Mouse (Mus musculus) liver, embryonic 14.5 days (tissue): ENCODE measurements around the gene Nav1. TPM values are rescaled to one million over a fixed set of nuclear protein-coding genes. Genes with fewer than 3 reads are reported as not detected.

Experiments
- ATAC-seq: fragments of 200-750 bp; cut with Nextera tagmentation; 2 replicates; pipeline ENCODE4 v1.8.0; 2017; ENCODE audit warnings: moderate number of reproducible peaks, mild to moderate bottlenecking, moderate library complexity; ENCODE audit not compliant: insufficient read depth
- DNase-seq, 3 experiments: peaks; one replicate each; pipeline ENCODE4 v3.0.0-alpha.2; 2012 to 2013; ENCODE audit warnings: low read depth in 3 of 3, low spot score in 3 of 3
- H3K27ac ChIP-seq: fragments of 300-500 bp; sonication (generic); 2 replicates; pipeline ENCODE4 v1.5.1; 2014; ENCODE audit warnings: moderate library complexity, mild to moderate bottlenecking, control low read depth, inconsistent platforms
- H3K27me3 ChIP-seq: fragments of 300-500 bp; sonication (generic); 2 replicates; pipeline ENCODE4 v1.6.1; 2014; ENCODE audit warnings: mild to moderate bottlenecking, low read length, moderate library complexity; ENCODE audit not compliant: control insufficient read depth, insufficient read depth
- H3K36me3 ChIP-seq: fragments of 300-500 bp; sonication (generic); replicated peaks from 2 replicates; pipeline ENCODE4 v1.6.1; 2014; ENCODE audit warnings: low read depth; ENCODE audit not compliant: control insufficient read depth, insufficient read depth
- H3K4me1 ChIP-seq, 2 experiments: fragments of 200-500 bp in 1 of 2; fragments of 300-500 bp in 1 of 2; sonication (generic) in 1 of 2; replicated peaks; 2 replicates each; pipeline ENCODE4 v1.6.1; 2012 to 2014; ENCODE audit warnings: antibody characterized with exemption in 1 of 2, inconsistent platforms in 1 of 2, low read length in 1 of 2; ENCODE audit not compliant: control insufficient read depth in 2 of 2, insufficient read depth in 2 of 2
- H3K4me2 ChIP-seq: fragments of 300-500 bp; sonication (generic); 2 replicates; pipeline ENCODE4 v1.6.1; 2014; ENCODE audit warnings: low read depth, mild to moderate bottlenecking, control low read depth, moderate library complexity
- H3K4me3 ChIP-seq, 2 experiments: fragments of 200-500 bp in 1 of 2; fragments of 300-500 bp in 1 of 2; sonication (generic) in 1 of 2; 2 replicates each; pipeline ENCODE4 v1.5.1; 2012 to 2014; ENCODE audit warnings: low read depth in 2 of 2, low read length in 2 of 2, mild to moderate bottlenecking in 2 of 2, control low read depth in 1 of 2, inconsistent platforms in 1 of 2, moderate library complexity in 1 of 2; ENCODE audit not compliant: insufficient read depth in 1 of 2
- H3K9ac ChIP-seq: fragments of 300-500 bp; sonication (generic); replicated peaks from 2 replicates; pipeline ENCODE4 v1.6.1; 2014; ENCODE audit warnings: mild to moderate bottlenecking, control low read depth, moderate library complexity
- H3K9me3 ChIP-seq: fragments of 300-500 bp; sonication (generic); 2 replicates; pipeline ENCODE4 v1.6.1; 2016; ENCODE audit warnings: low read length, mixed read lengths; ENCODE audit not compliant: control insufficient read depth
- CTCF ChIP-seq: IDR thresholded peaks from 2 replicates; pipeline ENCODE4 v1.5.1; 2016; ENCODE audit warnings: antibody characterized with exemption, low read depth, control low read depth
- EP300 ChIP-seq: IDR thresholded peaks from 2 replicates; pipeline ENCODE4 v1.6.1; 2016; ENCODE audit warnings: antibody characterized with exemption, low read depth
- WGBS: fragments of 180-500 bp; shearing (Covaris S2); extraction: QIAGEN DNeasy Blood & Tissue Kit; methylation state at CpG from one replicate; pipeline ENCODE4 v1.1.7; 2014; ENCODE audit not compliant: insufficient replicate concordance; 5-methylcytosine and 5-hydroxymethylcytosine counted together
- polyA plus RNA-seq, 2 experiments: library from polyadenylated mRNA; depleted of rRNA in 1 of 2; stranded (reverse) in 1 of 2; unstranded in 1 of 2; fragments of >200 nt; fragmentation: Nextera tagmentation in 1 of 2; extraction: Ambion mirVana in 1 of 2; gene quantifications; 2 replicates each; pipeline versions ENCODE4 v1.2.1 to v1.2.3; 2012 to 2014

Gene Nav1
- polyA plus RNA-seq, 2 experiments: 1.0 to 1.5 TPM

DNA sequence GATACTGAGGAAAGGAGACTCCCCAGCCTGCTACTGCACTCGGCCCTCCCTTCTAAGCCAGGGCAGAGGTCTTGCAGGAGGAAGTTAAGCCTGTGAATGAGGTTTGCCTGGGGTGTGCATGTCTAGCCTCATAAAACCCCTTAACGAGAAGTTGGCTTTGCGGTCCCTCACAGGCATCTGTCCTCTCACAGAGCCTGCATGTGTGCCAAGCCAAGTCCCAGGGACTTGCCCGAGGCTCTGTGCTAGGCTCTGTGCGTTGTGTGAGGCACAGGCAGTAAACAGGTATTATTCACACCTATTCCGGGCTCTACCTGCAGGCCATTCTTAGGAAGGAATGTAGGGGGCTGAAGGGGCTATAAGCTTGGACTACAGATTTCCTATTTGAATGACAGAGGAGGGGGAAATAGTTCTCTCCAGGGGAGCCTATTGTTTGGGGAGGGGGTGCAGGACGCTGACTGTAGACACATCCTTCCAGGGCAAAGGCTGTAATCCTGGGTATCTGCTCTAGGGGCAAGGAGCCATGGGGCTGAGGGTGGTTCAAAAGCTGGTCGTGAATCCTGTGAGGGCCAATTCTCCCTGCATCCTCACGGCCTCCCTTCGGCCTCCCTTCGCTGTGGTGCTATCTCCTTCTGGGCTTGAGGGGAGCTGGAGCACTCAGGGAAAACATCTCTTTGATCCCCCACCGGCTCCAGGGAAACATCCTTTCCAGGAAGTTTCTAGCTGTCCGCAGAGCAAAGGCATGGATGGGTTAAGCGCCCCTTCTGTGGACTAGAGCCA, 99.3 kb downstream of the Nav1 start:
- 47% methylated on average over 14 of the region's 14 CpGs for WGBS
- TF ChIP-seq EP300 (no peak), CTCF (no peak)
- H3K4me2 ChIP-seq: no peak overlapping the region

DNA sequence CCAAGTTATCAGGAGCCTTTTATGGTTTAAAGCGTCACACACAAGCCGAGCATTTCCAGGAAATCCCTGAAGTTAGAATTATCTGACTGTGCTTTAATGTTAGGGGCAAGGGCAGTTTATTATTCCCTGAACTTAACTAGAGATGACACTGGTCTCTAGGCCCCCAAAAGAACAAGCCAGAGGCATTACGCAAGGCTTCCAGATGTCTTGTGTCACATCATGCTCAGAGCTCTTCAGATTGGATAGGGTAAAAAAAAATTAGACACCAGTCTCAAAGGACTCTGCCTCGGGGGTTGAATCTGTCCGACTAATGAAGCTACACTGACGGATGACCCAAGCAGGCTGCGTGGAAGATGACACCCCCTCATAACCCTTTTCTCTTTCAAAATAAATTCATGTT, 101.6 kb downstream of the Nav1 start:
- H3K4me1 ChIP-seq: no peaks in the 10 kb centered on the region
- 62% methylated on average over 7 of the region's 7 CpGs for WGBS
- TF ChIP-seq CTCF (no peak), EP300 (no peak)
- H3K27ac ChIP-seq: no peak overlapping the region
- no peaks in the 10 kb centered on the region for H3K36me3 ChIP-seq
- H3K27me3 ChIP-seq: peaks cover 13% of the 10 kb centered on the region
- DNase-seq (no peak), ATAC-seq (no peak)
- no peak overlapping the region for H3K4me2 ChIP-seq
- no peak overlapping the region for H3K9ac ChIP-seq
- H3K9me3 ChIP-seq: no peaks in the 10 kb centered on the region
- no peak overlapping the region for H3K4me3 ChIP-seq

More for the DNA sequence above, 99.3 kb downstream of the Nav1 start:
- H3K36me3 ChIP-seq: no peaks in the 10 kb centered on the region
- no peak overlapping the region for H3K27ac ChIP-seq
- peaks cover 0 to 10% of the 10 kb centered on the region in 2 experiments; a peak in 1 of 4 replicates for H3K4me1 ChIP-seq
- H3K9me3 ChIP-seq: no peaks in the 10 kb centered on the region
- H3K27me3 ChIP-seq: peaks cover 14% of the 10 kb centered on the region
- no peak for DNase-seq
- no peak overlapping the region for H3K9ac ChIP-seq
- no peak for ATAC-seq
- H3K4me3 ChIP-seq: no peak overlapping the region

DNA sequence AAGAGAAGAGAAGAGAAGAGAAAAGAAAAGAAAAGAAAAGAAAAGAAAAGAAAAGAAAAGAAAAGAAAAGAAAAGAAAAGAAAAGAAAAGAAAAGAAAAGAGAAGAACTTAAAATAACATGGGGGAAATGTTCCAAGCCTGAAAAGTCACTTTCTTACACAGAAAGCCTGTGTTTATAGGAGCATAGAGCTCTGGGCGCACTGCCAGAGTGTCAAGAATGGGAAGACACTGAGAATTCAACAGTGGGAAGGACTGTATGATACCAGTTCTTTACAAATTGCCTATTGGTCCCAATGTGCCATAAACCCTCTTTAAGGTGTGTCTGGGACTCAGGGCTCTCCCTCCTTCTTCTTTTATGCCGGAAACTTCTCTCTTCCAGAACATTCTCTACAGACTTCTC, 103.7 kb downstream of the Nav1 start:
- Histone ChIP-seq H3K4me1 (peaks cover 0 to 3% of the 10 kb centered on the region in 2 experiments; a peak in 1 of 4 replicates), H3K27me3 (no peaks in the 10 kb centered on the region), H3K36me3 (no peaks in the 10 kb centered on the region), H3K4me3 (no peak overlapping the region), H3K4me2 (no peak overlapping the region), H3K9me3 (no peaks in the 10 kb centered on the region), H3K9ac (no peak overlapping the region), H3K27ac (no peak overlapping the region)
- WGBS: 60% methylated on average over 2 of the region's 2 CpGs
- DNase-seq: no peak
- TF ChIP-seq CTCF (no peak), EP300 (no peak)
- no peak for ATAC-seq

DNA sequence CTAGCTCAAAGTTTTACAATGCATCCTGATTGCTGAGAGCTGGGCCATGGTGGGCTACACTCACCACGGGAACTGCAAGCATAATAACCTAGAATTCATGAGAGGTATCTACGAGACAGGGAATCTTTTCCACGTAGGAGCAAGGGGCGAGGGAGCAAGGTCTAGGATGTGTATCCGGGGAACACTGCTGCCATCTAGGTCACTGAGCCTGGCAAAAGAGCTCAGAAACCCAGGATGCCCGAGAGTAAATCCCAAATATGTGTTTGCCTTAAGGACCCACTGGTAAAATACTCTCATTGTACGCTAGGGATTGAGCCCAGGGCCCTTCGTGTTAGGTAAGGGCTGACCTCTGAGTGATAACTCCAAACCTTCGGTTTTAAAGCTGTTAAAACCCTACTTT, 104.3 kb downstream of the Nav1 start:
- no peak overlapping the region for H3K27ac ChIP-seq
- no peak overlapping the region for H3K4me3 ChIP-seq
- H3K9me3 ChIP-seq: no peaks in the 10 kb centered on the region
- 61% methylated on average over 9 of the region's 9 CpGs for WGBS
- H3K36me3 ChIP-seq: no peaks in the 10 kb centered on the region
- ATAC-seq: no peak
- H3K4me2 ChIP-seq: no peak overlapping the region
- no peak overlapping the region for H3K9ac ChIP-seq
- TF ChIP-seq EP300 (no peak), CTCF (no peak)
- H3K27me3 ChIP-seq: no peaks in the 10 kb centered on the region
- DNase-seq: no peak
- peaks cover 0 to 4% of the 10 kb centered on the region in 2 experiments; a peak in 1 of 4 replicates for H3K4me1 ChIP-seq

DNA sequence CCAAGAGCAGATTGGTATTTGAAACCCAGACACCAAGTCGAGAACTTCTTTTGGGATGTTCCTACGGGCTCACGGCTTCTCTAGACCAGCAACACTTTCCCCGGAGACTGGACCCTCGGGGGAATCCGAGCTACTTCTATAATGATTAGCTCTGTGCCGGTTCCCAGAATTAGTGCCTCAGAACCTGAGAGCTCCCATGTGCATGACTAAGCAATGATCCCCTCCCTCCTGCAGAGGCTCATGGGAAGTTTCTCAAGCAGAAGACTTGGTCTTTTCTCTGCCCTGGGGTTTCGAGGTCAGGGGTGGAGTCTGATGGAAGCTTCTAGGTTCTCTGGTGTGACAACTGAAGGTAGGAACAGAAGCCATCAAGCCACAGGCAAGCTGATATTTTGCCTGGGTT, 105.0 kb downstream of the Nav1 start:
- H3K27ac ChIP-seq: no peak overlapping the region
- peaks cover 0 to 4% of the 10 kb centered on the region in 2 experiments; a peak in 1 of 4 replicates for H3K4me1 ChIP-seq
- no peak overlapping the region for H3K9ac ChIP-seq
- no peak for TF ChIP-seq CTCF
- TF ChIP-seq EP300: no peak
- no peak overlapping the region for H3K4me3 ChIP-seq
- H3K36me3 ChIP-seq: no peaks in the 10 kb centered on the region
- H3K27me3 ChIP-seq: no peaks in the 10 kb centered on the region
- 60% methylated on average over 8 of the region's 8 CpGs for WGBS
- ATAC-seq (no peak), DNase-seq (no peak)
- no peaks in the 10 kb centered on the region for H3K9me3 ChIP-seq
- H3K4me2 ChIP-seq: no peak overlapping the region
